Mouse (Mus musculus) megakaryocyte, adult 5-6 weeks (primary cell): ENCODE measurements around the gene Cfc1. TPM values are rescaled to one million over a fixed set of nuclear protein-coding genes. Genes with fewer than 3 reads are reported as not detected.

ENCODE experiments used
- ATAC-seq: 2 replicates; pipeline ENCODE4 v1.8.0; 2016; ENCODE audit warnings: mild to moderate bottlenecking, inconsistent platforms; ENCODE audit not compliant: poor library complexity, severe bottlenecking
- total RNA-seq, 2 experiments: library from RNA; stranded (forward) in 1 of 2; stranded (reverse) in 1 of 2; fragments of 153-499, 151-499 nt in 1 of 2; fragments of 221-1000, 200-1000 nt in 1 of 2; gene quantifications; 2 replicates each; pipeline versions ENCODE4 v1.2.3 to v1.2.4; 2015 to 2017

The Cfc1 gene
- total RNA-seq, 2 experiments from 2014 or later = not detected

DNA sequence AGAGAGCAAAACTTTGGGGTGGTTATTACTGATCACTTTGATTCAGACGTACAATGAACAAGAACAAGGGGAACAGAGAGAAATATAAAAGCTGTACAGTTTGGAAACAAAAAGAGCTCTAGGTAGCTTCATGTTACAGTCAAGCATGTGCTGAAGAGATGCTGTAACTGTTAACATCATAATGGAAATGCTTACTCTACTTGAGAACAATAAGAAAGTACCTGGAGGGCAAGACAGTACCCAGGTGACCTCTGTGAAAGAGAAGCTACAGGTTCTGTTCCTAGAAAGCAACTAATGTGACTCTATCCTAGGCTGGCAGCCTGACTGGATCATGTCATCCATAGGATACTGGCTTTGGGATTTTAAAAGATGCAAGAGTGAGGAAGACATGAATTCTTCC, 11.6 kb downstream of the Cfc1 start:
- ATAC-seq = no peak

DNA sequence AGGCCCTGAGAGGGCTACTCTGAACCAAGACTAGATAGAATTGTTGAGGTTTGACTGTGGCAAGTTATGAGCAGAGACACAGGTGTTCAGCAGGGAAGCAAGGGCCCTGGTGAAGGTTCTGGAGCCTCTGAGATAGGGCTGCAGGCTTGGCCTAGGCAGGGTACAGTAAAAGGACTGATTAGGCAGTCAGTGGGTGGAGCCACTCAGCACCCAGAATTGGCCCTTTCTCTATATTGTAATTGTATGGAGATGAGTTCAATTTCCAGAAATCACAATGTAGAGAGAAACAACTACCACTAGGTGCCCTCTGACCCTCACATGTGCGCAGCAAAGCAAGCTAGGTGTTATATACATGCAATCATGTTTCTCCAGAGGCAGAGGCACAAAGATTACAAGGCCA, 18.2 kb downstream of the Cfc1 start:
- no peak for ATAC-seq

DNA sequence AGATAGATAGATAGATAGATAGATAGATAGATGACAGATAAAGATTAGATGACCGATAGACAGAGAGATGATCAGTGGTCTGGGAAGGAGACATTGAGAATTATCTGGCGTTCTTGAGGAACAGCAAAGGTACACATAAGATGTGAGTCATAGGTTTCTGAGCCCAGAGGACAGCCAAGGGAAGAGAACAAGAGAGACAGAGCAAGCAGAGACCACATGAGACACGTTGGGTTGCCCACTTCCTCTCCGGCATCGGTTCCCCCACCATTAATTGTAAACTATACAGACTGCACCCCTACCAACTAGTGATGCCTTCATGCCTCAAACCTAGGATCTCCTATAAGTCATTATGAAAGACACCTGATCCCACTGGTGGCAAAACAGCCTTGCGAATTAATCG, 18.8 kb downstream of the Cfc1 start:
- ATAC-seq = no peak

GRCm38 (mm10) chr1:34560843-34561242, 25.4 kb downstream of the Cfc1 start, which contains the start of gene Prss40:
Gene Prss40, minus strand, starts transcription at chr1:34560943.
- no peak for ATAC-seq

DNA sequence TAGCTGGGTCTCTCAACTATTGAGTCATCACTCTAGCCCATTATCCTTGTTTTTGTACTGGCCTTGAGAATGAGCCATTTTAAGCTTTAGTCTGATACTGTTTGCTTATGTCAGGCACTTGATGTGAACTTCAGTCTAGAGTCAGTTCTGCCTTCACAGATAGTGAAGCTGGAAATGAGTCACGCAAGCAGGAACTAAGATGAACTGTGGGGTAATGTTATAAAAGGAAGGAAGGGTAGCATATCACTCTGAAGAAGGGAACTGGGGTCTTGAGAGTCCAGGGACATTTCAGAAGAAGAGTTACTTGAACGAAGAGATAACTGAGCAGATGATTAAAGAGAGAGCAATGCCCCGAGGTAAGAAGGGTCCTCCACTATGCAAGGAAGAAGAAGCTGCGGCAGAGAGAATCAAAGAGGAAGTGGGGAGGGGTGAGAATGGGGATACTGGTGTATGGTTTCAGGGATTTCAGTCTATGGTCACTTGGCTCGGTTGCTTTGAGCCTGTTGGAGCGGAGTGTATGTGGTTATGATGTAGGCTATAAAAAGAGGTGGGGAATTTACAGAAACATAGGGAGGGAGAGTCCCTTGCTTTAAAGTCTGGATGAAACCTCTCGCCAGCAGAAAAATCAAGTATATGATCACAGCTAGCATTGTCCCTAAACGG, 29.1 kb downstream of the Cfc1 start:
- 0 out of 2 replicates have a peak, but pooled peaks have one; percentile 24 for ATAC-seq

- no peak for ATAC-seq
These were observed 32.7 kb downstream of the Cfc1 start for GRCm38 (mm10) chr1:34568120-34568519.

- no peak for ATAC-seq
These were observed 34.4 kb downstream of the Cfc1 start for GRCm38 (mm10) chr1:34569876-34570275.

DNA sequence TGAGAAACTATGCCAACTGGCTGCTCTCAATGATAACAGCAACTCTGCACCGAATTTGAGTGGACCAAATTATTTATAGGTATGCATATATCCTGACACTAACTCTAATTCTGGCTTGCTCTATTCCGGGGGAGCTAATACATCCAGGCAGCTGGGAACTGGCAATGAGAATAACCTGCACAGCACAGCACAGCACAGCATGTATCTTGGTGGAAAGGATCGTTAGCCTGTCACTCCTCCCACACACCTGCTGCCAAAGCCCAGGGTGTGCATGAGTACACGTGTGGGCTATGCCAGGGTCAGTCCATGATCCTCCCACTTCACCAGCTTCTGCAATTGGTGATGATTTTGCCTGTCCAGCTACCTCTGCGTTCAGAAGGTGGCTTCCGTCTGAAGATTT, 36.0 kb downstream of the Cfc1 start:
- ATAC-seq = no peak

- no peak; the same call in 1 of the 2 replicates for ATAC-seq
These were observed 37.8 kb downstream of the Cfc1 start for GRCm38 (mm10) chr1:34573221-34573620.

GRCm38 (mm10) chr1:34578851-34579781, 43.7 kb downstream of the Cfc1 start, which contains the start of gene Amer3:
Gene Amer3, plus strand, starts transcription at chr1:34579657.
- peak; percentile 73 for ATAC-seq

DNA sequence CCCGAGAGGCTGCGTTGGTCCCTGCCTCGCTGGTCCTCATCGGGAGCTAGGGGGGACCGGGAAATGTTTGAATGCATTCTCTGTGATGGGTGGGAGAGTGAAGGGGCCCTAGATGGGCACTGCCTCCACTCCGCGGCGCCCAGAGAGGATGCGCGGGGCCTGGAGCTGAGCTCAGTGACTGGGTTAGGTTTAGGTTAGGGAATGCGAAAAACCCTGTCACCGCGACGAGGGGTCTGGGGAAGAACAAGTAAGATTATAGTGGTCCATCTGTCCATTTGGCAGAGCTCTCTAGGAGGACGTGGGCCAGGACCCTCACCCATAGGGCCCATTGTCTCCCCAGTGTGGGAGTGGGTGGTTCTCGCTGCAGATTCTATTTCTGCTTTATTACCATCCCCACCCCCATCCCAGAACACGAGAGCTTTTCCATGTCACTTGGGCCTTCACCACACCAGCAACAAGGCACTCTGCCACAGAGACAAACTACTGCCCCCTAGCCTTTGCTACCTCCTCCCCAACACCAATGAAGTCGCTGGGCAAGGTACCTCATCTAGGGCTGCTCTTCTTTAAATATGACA, 44.4 kb downstream of the Cfc1 start:
- ATAC-seq = no peak

- no peak for ATAC-seq
These were observed 46.8 kb downstream of the Cfc1 start for GRCm38 (mm10) chr1:34582218-34582617.

- ATAC-seq = no peak
These were observed 48.4 kb downstream of the Cfc1 start for GRCm38 (mm10) chr1:34583821-34584263.

GRCm38 (mm10) chr1:34584736-34585135, 49.3 kb downstream of the Cfc1 start:
- ATAC-seq = no peak

DNA sequence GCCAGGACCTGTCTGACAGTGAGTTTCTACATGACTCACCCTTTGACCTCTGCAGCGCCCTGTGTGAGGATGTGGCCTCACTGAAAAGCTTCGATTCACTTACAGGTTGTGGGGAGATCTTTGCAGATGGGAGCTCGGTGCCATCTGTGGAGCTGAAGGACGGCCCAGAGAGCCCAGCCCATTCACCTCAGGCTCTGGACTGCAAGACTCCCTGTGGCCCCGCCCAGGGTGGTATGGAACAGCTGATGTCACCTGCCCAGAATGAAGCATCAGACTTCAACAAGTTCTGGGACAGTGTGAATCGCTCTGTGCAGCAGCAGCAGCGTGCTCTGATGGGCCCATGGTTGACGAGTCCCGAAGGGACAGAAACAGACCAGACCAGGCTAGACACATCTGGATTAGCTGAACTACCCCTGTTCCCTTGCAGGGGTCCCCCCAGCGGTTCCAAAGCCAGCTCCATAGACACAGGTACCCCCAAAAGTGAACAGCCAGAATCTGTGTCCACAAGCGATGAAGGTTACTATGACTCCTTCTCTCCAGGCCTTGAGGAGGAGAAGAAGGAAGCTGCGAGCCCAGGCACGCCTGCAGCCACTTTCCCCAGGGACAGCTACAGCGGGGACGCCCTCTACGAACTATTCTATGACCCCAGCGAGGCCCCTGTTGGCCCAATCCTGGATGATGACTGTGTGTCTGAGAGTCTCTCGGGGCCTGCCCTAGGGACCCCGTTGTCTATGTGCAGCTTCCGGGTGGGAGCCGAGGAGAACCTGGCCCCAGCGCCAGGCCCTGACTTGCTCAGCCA, 52.0 kb downstream of the Cfc1 start:
- ATAC-seq = no peak

Other genes starting within 250 kb of the Cfc1 start
- gene Ccdc115, start 96.0 kb upstream of the Cfc1 start, total RNA-seq (2015) = 47.7 and 48.0 TPM in 2 replicates
- gene Ccdc115, start 96.0 kb upstream of the Cfc1 start, total RNA-seq (2017) = 42.1 and 55.3 TPM in 2 replicates
- gene Imp4, start 95.8 kb upstream of the Cfc1 start, total RNA-seq (2015) = 29.1 and 30.6 TPM in 2 replicates
- 13.3 and 14.7 TPM in 2 replicates for gene Imp4, start 95.8 kb upstream of the Cfc1 start, total RNA-seq (2017)
- 74.4 and 86.1 TPM in 2 replicates for gene Ptpn18, start 75.9 kb upstream of the Cfc1 start, total RNA-seq (2015)
- gene Ptpn18, start 75.9 kb upstream of the Cfc1 start, total RNA-seq (2017) = 415 and 428 TPM in 2 replicates
- gene Prss39, start 37.2 kb upstream of the Cfc1 start, total RNA-seq (2015) = 0.21 TPM in 1 of 2 replicates, not detected in the other
- gene Prss39, start 37.2 kb upstream of the Cfc1 start, total RNA-seq (2017) = not detected in 2 replicates
- not detected in 2 replicates for gene Prss40, start 25.3 kb downstream of the Cfc1 start, total RNA-seq (2015)
- gene Prss40, start 25.3 kb downstream of the Cfc1 start, total RNA-seq (2017) = not detected in 2 replicates
- gene Amer3, start 44.0 kb downstream of the Cfc1 start, total RNA-seq (2015) = not detected in 2 replicates
- not detected in 2 replicates for gene Amer3, start 44.0 kb downstream of the Cfc1 start, total RNA-seq (2017)